9 mouse cellular contexts compared by ENCODE assay signal in the genomic region with DNA sequence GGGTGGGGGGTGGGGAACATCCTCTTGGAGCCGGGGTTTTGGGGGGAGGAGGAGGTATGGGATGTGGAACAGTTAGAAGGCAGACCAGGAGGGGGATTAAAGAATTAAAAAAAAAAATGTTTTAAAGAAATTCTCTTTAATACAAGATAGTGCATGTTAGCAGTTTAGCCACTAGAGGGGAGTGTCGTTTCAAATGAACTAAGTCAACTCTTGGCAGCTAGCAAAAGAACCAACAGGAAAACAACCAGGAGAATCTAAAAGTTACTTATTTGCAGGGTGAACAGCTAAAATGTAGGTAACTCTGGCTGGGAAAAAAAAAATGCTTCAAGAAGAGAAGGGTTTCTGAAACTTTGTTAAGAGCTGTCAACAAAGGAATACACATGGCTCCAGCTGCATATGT. TPM values are rescaled to one million over a fixed set of nuclear protein-coding genes. Genes with fewer than 3 reads are reported as not detected.
DNase-seq lines count a peak whose midpoint lies in the region; ATAC-seq and TF ChIP-seq lines count a peak whose summit lies in the region.
"Had no signal": no experiment of that assay in that cellular context is flagged by ENCODE, and none has a peak within 500 bp of the region (broad histone marks: within the 10 kb centered on the region; RNA-seq: fewer than 3 reads in every experiment).

No protein-coding gene starts in this region.

- peaks cover 7% of the 10 kb centered on the region; the same call in 1 of the 2 replicates for H3K4me1 ChIP-seq in embryonic facial prominence, embryonic 11.5 days (ENCODE audit: control insufficient read depth, insufficient read depth, low read length)
- peaks cover 14% of the 10 kb centered on the region for H3K4me1 ChIP-seq in embryonic facial prominence, embryonic 10.5 days
- H3K4me1 ChIP-seq in G1E (ENCODE audit: insufficient read depth, low read depth, low read length) = no peaks in the 10 kb centered on the region
- H3K4me1 ChIP-seq in stomach, postnatal 0 days (replicated peaks; ENCODE audit: control insufficient read depth, insufficient read depth) = no peaks in the 10 kb centered on the region

- no peak overlapping the region for H3K27ac ChIP-seq in embryonic facial prominence, embryonic 11.5 days (replicated peaks; ENCODE audit: low read depth, low read length)
- H3K27ac ChIP-seq in embryonic facial prominence, embryonic 10.5 days (replicated peaks) = no peak overlapping the region
- H3K27ac ChIP-seq in stomach, postnatal 0 days (replicated peaks) = no peak overlapping the region
- H3K27ac ChIP-seq: hindbrain, embryonic 15.5 days had no signal

- 11% methylated on average over 2 of the region's 2 CpGs for WGBS in embryonic facial prominence, embryonic 11.5 days
- 10% methylated on average over 2 of the region's 2 CpGs for WGBS in embryonic facial prominence, embryonic 10.5 days
- WGBS in stomach, postnatal 0 days = 3% methylated on average over 2 of the region's 2 CpGs

- peaks cover 26% of the 10 kb centered on the region for H3K27me3 ChIP-seq in embryonic facial prominence, embryonic 11.5 days (ENCODE audit: control insufficient read depth, insufficient read depth, low read length)
- peaks cover 55% of the 10 kb centered on the region for H3K27me3 ChIP-seq in embryonic facial prominence, embryonic 10.5 days (replicated peaks; ENCODE audit: low read depth, poor library complexity, severe bottlenecking)
- H3K27me3 ChIP-seq in G1E (ENCODE audit: insufficient read depth, low read length) = peaks cover 11% of the 10 kb centered on the region; the same call in 1 of the 2 replicates
- peaks cover 3% of the 10 kb centered on the region; the same call in 1 of the 2 replicates for H3K27me3 ChIP-seq in stomach, postnatal 0 days (ENCODE audit: control insufficient read depth, insufficient read depth, low read length)

- TF ChIP-seq EP300 in stomach, postnatal 0 days (optimal IDR thresholded peaks at IDR 0.05) = no peak

- no peaks in the 10 kb centered on the region for H3K36me3 ChIP-seq in embryonic facial prominence, embryonic 11.5 days (replicated peaks; ENCODE audit: control insufficient read depth, insufficient read depth, low read depth, low read length)
- no peaks in the 10 kb centered on the region for H3K36me3 ChIP-seq in embryonic facial prominence, embryonic 10.5 days (replicated peaks)
- no peaks in the 10 kb centered on the region for H3K36me3 ChIP-seq in G1E (replicated peaks)
- no peaks in the 10 kb centered on the region for H3K36me3 ChIP-seq in stomach, postnatal 0 days (ENCODE audit: control insufficient read depth, insufficient read depth, low read length)
- H3K36me3 ChIP-seq: hindbrain, embryonic 15.5 days had no signal

- H3K9ac ChIP-seq in embryonic facial prominence, embryonic 11.5 days (replicated peaks; ENCODE audit: low read length) = no peak overlapping the region
- no peak overlapping the region for H3K9ac ChIP-seq in stomach, postnatal 0 days (ENCODE audit: low read length)
- H3K9ac ChIP-seq: hindbrain, embryonic 15.5 days had no signal

- no peak overlapping the region for H3K4me3 ChIP-seq in embryonic facial prominence, embryonic 11.5 days (ENCODE audit: low read depth, low read length)
- H3K4me3 ChIP-seq in embryonic facial prominence, embryonic 10.5 days = no peak overlapping the region
- no peak overlapping the region for H3K4me3 ChIP-seq in G1E (ENCODE audit: low read depth, low read length)
- no peak overlapping the region for H3K4me3 ChIP-seq in stomach, postnatal 0 days (ENCODE audit: low read depth, low read length)
- H3K4me3 ChIP-seq: hindbrain, embryonic 15.5 days had no signal

- DNase-seq in embryonic facial prominence, embryonic 11.5 days (ENCODE audit: low spot score) = peak; percentile 84
- DNase-seq in embryonic facial prominence, embryonic 10.5 days (ENCODE audit: low spot score) = no peak
- DNase-seq in left cerebral cortex, postnatal 25 days (ENCODE audit: low spot score in 2 of 2) = peak; percentile 23 to 60
- DNase-seq in left cerebral cortex, adult 11 months (ENCODE audit: low spot score) = no peak
- DNase-seq in G1E (ENCODE audit: low spot score) = no peak
- DNase-seq in forelimb bud, embryonic 11.5 days (ENCODE audit: low read depth, low spot score) = peak; percentile 71
- DNase-seq in stomach, postnatal 0 days (ENCODE audit: low spot score) = no peak
- DNase-seq in cerebellum, adult 8-10 months = no peak

- no peak overlapping the region for H3K4me2 ChIP-seq in embryonic facial prominence, embryonic 11.5 days (ENCODE audit: low read depth, low read length)
- H3K4me2 ChIP-seq in stomach, postnatal 0 days (replicated peaks; ENCODE audit: low read depth) = no peak overlapping the region
- H3K4me2 ChIP-seq: hindbrain, embryonic 15.5 days had no signal

- H3K9me3 ChIP-seq in embryonic facial prominence, embryonic 11.5 days (replicated peaks; ENCODE audit: control insufficient read depth, low read length) = no peaks in the 10 kb centered on the region
- no peaks in the 10 kb centered on the region for H3K9me3 ChIP-seq in embryonic facial prominence, embryonic 10.5 days
- H3K9me3 ChIP-seq in G1E (replicated peaks) = peaks cover 3% of the 10 kb centered on the region; the same call in 1 of the 2 replicates
- H3K9me3 ChIP-seq in stomach, postnatal 0 days (ENCODE audit: control insufficient read depth, low read length) = no peaks in the 10 kb centered on the region
- H3K9me3 ChIP-seq: hindbrain, embryonic 15.5 days had no signal

- intact Hi-C loops in left cerebral cortex, postnatal 25 days (cut with DNase I) = loop anchor here (1.0 to 10.0 kb wide), 3 partner anchors 152 to 460 kb away; no protein-coding TSS in a partner anchor

- TF ChIP-seq CTCF in G1E (IDR thresholded peaks at IDR 0.05; ENCODE audit: low read depth, low read length) = no peak
- TF ChIP-seq CTCF in stomach, postnatal 0 days (IDR thresholded peaks at IDR 0.05; ENCODE audit: low read depth) = peak; percentile 83

- no peak for ATAC-seq in embryonic facial prominence, embryonic 11.5 days (replicated peaks; ENCODE audit: insufficient number of reproducible peaks, low FRiP score, low TSS enrichment, low read depth)
- peak; percentile 54 for ATAC-seq in G1E (ENCODE audit: extremely low read depth, insufficient number of reproducible peaks, low FRiP score, poor library complexity, severe bottlenecking)
- no peak for ATAC-seq in stomach, postnatal 0 days (ENCODE audit: low FRiP score, low TSS enrichment)

RNA-seq across cellular contexts. Expression of a gene that starts 1.5 kb away (rescaled TPM):
- polyA plus RNA-seq in embryonic facial prominence, embryonic 11.5 days (2014; fragmentation: Nextera tagmentation; extraction: Ambion mirVana) = 2.0 and 2.7 TPM in 2 replicates
- polyA plus RNA-seq in embryonic facial prominence, embryonic 10.5 days (2016; fragmentation: Nextera tagmentation; extraction: Ambion mirVana) = 0.94 and 1.6 TPM in 2 replicates
- 1 to 10 TPM; 4.5 to 4.6 TPM for total RNA-seq in left cerebral cortex, postnatal 25 days (2021)
- total RNA-seq in G1E (2014; fragmentation: Nextera tagmentation) (not detected in 2 replicates), G1E (2017) (0.06 and 0.22 TPM in 2 replicates)
- polyA plus RNA-seq in G1E (2012) = 0.02 TPM in 1 of 2 replicates, not detected in the other
- 17.4 and 17.8 TPM in 2 replicates for polyA plus RNA-seq in stomach, postnatal 0 days (2015; fragmentation: Nextera tagmentation; extraction: Ambion mirVana)

RNA-seq across cellular contexts. Expression of a gene that starts 31.2 kb away (rescaled TPM):
- 161 and 191 TPM in 2 replicates for polyA plus RNA-seq in embryonic facial prominence, embryonic 11.5 days (2014; fragmentation: Nextera tagmentation; extraction: Ambion mirVana)
- polyA plus RNA-seq in embryonic facial prominence, embryonic 10.5 days (2016; fragmentation: Nextera tagmentation; extraction: Ambion mirVana) = 109 and 116 TPM in 2 replicates
- 100 to 1,000 TPM; 144 to 153 TPM for total RNA-seq in left cerebral cortex, postnatal 25 days (2021)
- total RNA-seq in G1E (2014; fragmentation: Nextera tagmentation) = 125 and 126 TPM in 2 replicates
- total RNA-seq in G1E (2017) = 227 and 245 TPM in 2 replicates
- polyA plus RNA-seq in G1E (2012) = 7.2 and 13.7 TPM in 2 replicates
- polyA plus RNA-seq in stomach, postnatal 0 days (2015; fragmentation: Nextera tagmentation; extraction: Ambion mirVana) = 37.6 and 42.1 TPM in 2 replicates

Comparison
In these comparisons a context has a peak if more than half of its experiments do, and no peak if none do; other contexts are left out.
1. DNase-seq: peak in embryonic facial prominence, embryonic 11.5 days (single experiment), left cerebral cortex, postnatal 25 days (2 of 2) and forelimb bud, embryonic 11.5 days (single experiment); none in embryonic facial prominence, embryonic 10.5 days (single experiment), left cerebral cortex, adult 11 months (single experiment), G1E (single experiment), stomach, postnatal 0 days (single experiment) and cerebellum, adult 8-10 months (single experiment).